Mouse (Mus musculus) testis, adult 2 months (tissue): ENCODE measurements around the gene Armc6. TPM values are rescaled to one million over a fixed set of nuclear protein-coding genes. Genes with fewer than 3 reads are reported as not detected.

Experiments used
- H3K27ac ChIP-seq: fragments of 200-500 bp; 2 replicates; pipeline ENCODE4 v1.5.1; 2012; ENCODE audit warnings: low read depth, low read length; ENCODE audit not compliant: control insufficient read depth, insufficient read depth
- H3K27me3 ChIP-seq: fragments of 200-500 bp; 2 replicates; pipeline ENCODE4 v1.6.1; 2012; ENCODE audit warnings: mild to moderate bottlenecking, low read length, moderate library complexity; ENCODE audit not compliant: control insufficient read depth, insufficient read depth
- H3K36me3 ChIP-seq: fragments of 200-500 bp; 2 replicates; pipeline ENCODE4 v1.6.1; 2012; ENCODE audit warnings: mild to moderate bottlenecking, low read length; ENCODE audit not compliant: control insufficient read depth, insufficient read depth
- H3K4me1 ChIP-seq: fragments of 200-500 bp; 2 replicates; pipeline ENCODE4 v1.6.1; 2012; ENCODE audit warnings: low read length; ENCODE audit not compliant: control insufficient read depth, insufficient read depth
- H3K4me3 ChIP-seq: fragments of 200-500 bp; 2 replicates; pipeline ENCODE4 v1.5.1; 2012; ENCODE audit warnings: low read depth, mild to moderate bottlenecking, low read length, moderate library complexity, mixed read lengths; ENCODE audit not compliant: control insufficient read depth
- CTCF ChIP-seq: fragments of 200-500 bp; IDR thresholded peaks from 2 replicates; pipeline ENCODE4 v1.5.1; 2012; ENCODE audit warnings: low read depth, mild to moderate bottlenecking, inconsistent platforms, low read length, moderate library complexity; ENCODE audit not compliant: control insufficient read depth, insufficient read depth, insufficient replicate concordance
- POLR2A ChIP-seq: fragments of 200-500 bp; IDR thresholded peaks from 2 replicates; pipeline ENCODE4 v1.6.1; 2012; ENCODE audit warnings: low read depth, mild to moderate bottlenecking, inconsistent platforms, low read length, moderate library complexity; ENCODE audit not compliant: control insufficient read depth
- polyA plus RNA-seq: library from polyadenylated mRNA; depleted of rRNA; stranded (reverse); fragments of >200 nt; gene quantifications from 2 replicates; pipeline ENCODE4 v1.2.3, GENCODE M21; 2012

The Armc6 gene
- polyA plus RNA-seq, 1 experiment: 5.4 TPM

- H3K4me3 ChIP-seq: no peak overlapping the region
- H3K4me1 ChIP-seq: peaks cover 8% of the 10 kb centered on the region
- no peaks in the 10 kb centered on the region for H3K36me3 ChIP-seq
- H3K27me3 ChIP-seq: no peaks in the 10 kb centered on the region
- H3K27ac ChIP-seq: no peak overlapping the region
- TF ChIP-seq CTCF: no peak
- no peak for TF ChIP-seq POLR2A
Observed at GRCm38 (mm10) chr8:70210538-70210937, 23.7 kb downstream of the Armc6 start.

DNA sequence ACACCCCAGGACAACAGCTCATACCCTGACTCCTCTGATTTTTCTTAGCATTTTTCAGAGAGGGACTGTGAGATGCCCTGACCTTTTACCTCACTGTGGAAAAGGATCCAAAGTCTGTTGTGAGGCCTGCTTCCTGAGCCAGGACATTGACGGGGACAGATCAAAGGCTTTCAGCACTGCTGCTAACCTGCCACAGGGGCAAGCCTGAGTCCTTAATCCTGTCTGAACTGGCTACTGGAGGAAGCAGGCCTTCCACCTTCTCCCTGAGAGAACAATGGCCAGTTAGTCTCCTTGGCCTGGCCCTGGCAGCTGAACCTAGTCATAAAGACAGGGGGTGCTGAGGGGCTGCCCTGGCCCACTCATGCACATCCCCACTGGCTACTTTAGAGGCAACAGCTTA, 26.1 kb downstream of the Armc6 start:
- TF ChIP-seq POLR2A: no peak
- TF ChIP-seq CTCF: no peak
- no peak overlapping the region for H3K4me3 ChIP-seq
- no peaks in the 10 kb centered on the region for H3K36me3 ChIP-seq
- no peaks in the 10 kb centered on the region for H3K27me3 ChIP-seq
- H3K4me1 ChIP-seq: peaks cover 7% of the 10 kb centered on the region
- no peak overlapping the region for H3K27ac ChIP-seq

- H3K27ac ChIP-seq: no peak overlapping the region
- no peaks in the 10 kb centered on the region for H3K27me3 ChIP-seq
- H3K36me3 ChIP-seq: no peaks in the 10 kb centered on the region
- no peak overlapping the region for H3K4me3 ChIP-seq
- TF ChIP-seq CTCF (no peak), POLR2A (no peak)
- no peaks in the 10 kb centered on the region; the same call in 1 of the 2 replicates for H3K4me1 ChIP-seq
Observed at GRCm38 (mm10) chr8:70204757-70205156, 29.5 kb downstream of the Armc6 start.

DNA sequence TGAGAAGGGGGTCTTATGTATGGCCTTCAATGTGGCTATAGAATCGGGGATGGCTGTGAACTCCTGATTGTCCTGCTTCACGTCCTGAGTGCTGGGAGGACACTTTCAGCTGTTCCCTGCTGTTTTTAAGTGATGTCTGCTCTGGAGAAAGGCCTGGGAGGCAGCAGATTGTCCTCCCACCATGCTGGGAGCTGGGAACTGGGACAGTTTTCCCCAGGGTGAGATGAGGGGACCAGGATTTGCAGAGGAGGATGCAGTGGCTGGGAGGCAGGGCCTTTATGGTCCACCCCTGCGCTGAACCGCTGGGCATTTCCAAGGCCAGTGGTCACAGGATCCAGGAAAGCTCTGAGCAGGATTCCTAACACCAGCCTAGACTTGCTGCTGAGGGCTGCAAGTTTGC, 31.2 kb downstream of the Armc6 start:
- Histone ChIP-seq H3K4me1 (no peaks in the 10 kb centered on the region; the same call in 1 of the 2 replicates), H3K27ac (no peak overlapping the region), H3K27me3 (no peaks in the 10 kb centered on the region), H3K4me3 (no peak overlapping the region), H3K36me3 (no peaks in the 10 kb centered on the region)
- TF ChIP-seq CTCF (no peak), POLR2A (no peak)

GRCm38 (mm10) chr8:70201417-70201816, 32.8 kb downstream of the Armc6 start:
- Histone ChIP-seq H3K36me3 (no peaks in the 10 kb centered on the region), H3K27me3 (no peaks in the 10 kb centered on the region), H3K4me1 (no peaks in the 10 kb centered on the region), H3K4me3 (no peak overlapping the region), H3K27ac (no peak overlapping the region)
- TF ChIP-seq CTCF (no peak), POLR2A (no peak)

GRCm38 (mm10) chr8:70200098-70200681, 34.1 kb downstream of the Armc6 start:
- Histone ChIP-seq H3K4me3 (no peak overlapping the region), H3K27ac (no peak overlapping the region), H3K4me1 (no peaks in the 10 kb centered on the region), H3K36me3 (no peaks in the 10 kb centered on the region), H3K27me3 (no peaks in the 10 kb centered on the region)
- no peak for TF ChIP-seq CTCF
- no peak for TF ChIP-seq POLR2A

- no peak overlapping the region for H3K27ac ChIP-seq
- no peak for TF ChIP-seq POLR2A
- TF ChIP-seq CTCF: no peak
- H3K36me3 ChIP-seq: no peaks in the 10 kb centered on the region
- no peak overlapping the region for H3K4me3 ChIP-seq
- no peaks in the 10 kb centered on the region for H3K27me3 ChIP-seq
- H3K4me1 ChIP-seq: no peaks in the 10 kb centered on the region
Observed at GRCm38 (mm10) chr8:70197603-70198002, 36.7 kb downstream of the Armc6 start.
